Mouse (Mus musculus): Measurements from ENCODE around the gene Kctd11. TPM values are rescaled to one million over a fixed set of nuclear protein-coding genes. Genes with fewer than 3 reads are reported as not detected.
"Not testable (repeated sequence)": the region's sequence is repeated elsewhere in the genome, so short reads cannot be mapped to it uniquely, and the experiment has no call there.

Gene Kctd11
- polyA plus RNA-seq, 1 experiment from 2014 or later: 1.9 TPM

DNA sequence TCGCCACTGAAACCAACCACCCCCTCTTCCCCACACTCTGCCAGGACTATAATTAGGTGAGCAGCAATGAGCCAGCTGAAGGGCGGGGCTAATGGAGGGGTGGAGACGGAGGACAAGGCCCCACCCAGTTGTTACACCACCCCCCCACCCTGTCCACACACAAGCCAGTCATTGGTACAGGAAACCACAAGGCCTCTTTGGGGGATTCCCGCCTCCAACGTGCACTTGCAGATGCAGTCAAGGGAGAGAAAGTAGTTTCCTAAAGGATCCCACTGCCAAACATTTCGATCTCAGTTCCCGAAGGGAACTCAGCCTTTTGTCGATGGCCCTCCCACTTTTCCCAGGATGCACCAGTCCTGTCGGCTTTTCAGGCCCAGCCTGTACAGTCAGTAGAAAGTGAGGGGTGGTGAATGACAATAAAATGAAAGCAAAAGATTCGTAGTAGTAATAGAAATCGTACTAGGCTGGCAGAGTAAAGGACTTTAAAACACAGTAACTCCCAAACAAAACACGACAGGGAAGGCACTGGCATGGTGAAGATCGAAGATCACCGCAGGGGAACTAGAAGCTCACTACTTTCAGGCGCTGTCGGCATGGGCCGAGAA lies 38.6 kb upstream of the Kctd11 start:
- Histone ChIP-seq H3K36me3 (ENCODE audit: control insufficient read depth, insufficient read depth, low read length) (peaks cover 19% of the 10 kb centered on the region), H3K9me3 (replicated peaks; ENCODE audit: control insufficient read depth, low read length, poor library complexity, severe bottlenecking) (no peaks in the 10 kb centered on the region), H3K27ac (ENCODE audit: low read length) (peak overlapping the region; percentile 92), H3K4me3 (ENCODE audit: low read depth, low read length) (peak overlapping the region; percentile 94), H3K27me3 (ENCODE audit: control insufficient read depth, insufficient read depth, low read depth, low read length) (no peaks in the 10 kb centered on the region), H3K9ac (ENCODE audit: low read depth, low read length) (peak overlapping the region; percentile 94), H3K4me2 (ENCODE audit: low read length) (peak overlapping the region; percentile 98), H3K4me1 (ENCODE audit: control insufficient read depth, insufficient read depth, low read length) (peaks cover 38% of the 10 kb centered on the region)
- no peak for ATAC-seq
- 1% methylated on average over 17 of the region's 17 CpGs for WGBS

DNA sequence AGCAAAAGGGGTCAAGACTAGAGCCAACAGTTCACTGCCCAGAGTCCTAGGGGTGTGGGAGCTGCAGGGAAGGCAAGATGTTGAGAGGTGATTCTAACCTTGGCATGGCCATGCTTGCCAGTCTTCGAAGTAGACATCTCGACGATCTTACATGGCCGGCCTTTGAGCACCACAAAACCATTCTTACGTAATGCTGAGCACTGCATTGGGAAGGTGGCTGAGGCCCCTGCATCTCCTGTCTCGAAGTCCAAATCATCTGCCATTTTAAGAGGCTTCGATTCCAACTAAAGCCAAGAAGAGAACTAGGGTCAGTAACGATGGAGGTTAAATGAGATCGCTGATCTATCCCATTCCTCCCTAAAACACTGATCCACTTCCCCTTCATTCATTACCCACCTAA lies 37.8 kb upstream of the Kctd11 start:
- Histone ChIP-seq H3K36me3 (ENCODE audit: control insufficient read depth, insufficient read depth, low read length) (peaks cover 19% of the 10 kb centered on the region), H3K4me3 (ENCODE audit: low read depth, low read length) (no peak overlapping the region), H3K4me1 (ENCODE audit: control insufficient read depth, insufficient read depth, low read length) (peaks cover 43% of the 10 kb centered on the region), H3K9me3 (replicated peaks; ENCODE audit: control insufficient read depth, low read length, poor library complexity, severe bottlenecking) (no peaks in the 10 kb centered on the region), H3K4me2 (ENCODE audit: low read length) (peak overlapping the region; percentile 98), H3K27me3 (ENCODE audit: control insufficient read depth, insufficient read depth, low read depth, low read length) (no peaks in the 10 kb centered on the region), H3K27ac (ENCODE audit: low read length) (no peak overlapping the region), H3K9ac (ENCODE audit: low read depth, low read length) (no peak overlapping the region)
- ATAC-seq: no peak
- 88% methylated on average over 9 of the region's 9 CpGs for WGBS

DNA sequence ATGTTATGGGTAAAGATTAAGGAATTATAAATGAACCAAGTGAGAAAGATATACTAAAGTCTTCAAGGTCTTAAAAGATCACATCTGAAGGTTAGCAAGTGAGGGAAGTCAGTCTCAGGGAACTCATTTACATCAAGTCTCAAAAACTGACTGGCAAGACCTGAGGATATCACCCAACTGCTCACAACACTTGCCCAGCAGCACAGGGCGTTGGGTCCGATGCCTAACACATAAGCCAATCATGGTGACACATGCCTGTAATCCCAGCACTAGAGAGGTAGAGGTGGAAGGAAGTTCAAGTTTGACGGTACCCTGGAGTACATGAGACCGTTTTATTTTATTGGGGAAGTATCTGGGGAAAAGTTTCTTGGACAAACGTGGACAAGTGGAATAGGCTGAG lies 36.9 kb upstream of the Kctd11 start:
- Histone ChIP-seq H3K27ac (ENCODE audit: low read length) (no peak overlapping the region), H3K27me3 (ENCODE audit: control insufficient read depth, insufficient read depth, low read depth, low read length) (no peaks in the 10 kb centered on the region), H3K4me2 (ENCODE audit: low read length) (no peak overlapping the region), H3K4me1 (ENCODE audit: control insufficient read depth, insufficient read depth, low read length) (peaks cover 49% of the 10 kb centered on the region), H3K4me3 (ENCODE audit: low read depth, low read length) (no peak overlapping the region), H3K9me3 (replicated peaks; ENCODE audit: control insufficient read depth, low read length, poor library complexity, severe bottlenecking) (no peaks in the 10 kb centered on the region), H3K36me3 (ENCODE audit: control insufficient read depth, insufficient read depth, low read length) (peaks cover 19% of the 10 kb centered on the region), H3K9ac (ENCODE audit: low read depth, low read length) (no peak overlapping the region)
- ATAC-seq: no peak
- WGBS: 93% methylated on average over 5 of the region's 5 CpGs

DNA sequence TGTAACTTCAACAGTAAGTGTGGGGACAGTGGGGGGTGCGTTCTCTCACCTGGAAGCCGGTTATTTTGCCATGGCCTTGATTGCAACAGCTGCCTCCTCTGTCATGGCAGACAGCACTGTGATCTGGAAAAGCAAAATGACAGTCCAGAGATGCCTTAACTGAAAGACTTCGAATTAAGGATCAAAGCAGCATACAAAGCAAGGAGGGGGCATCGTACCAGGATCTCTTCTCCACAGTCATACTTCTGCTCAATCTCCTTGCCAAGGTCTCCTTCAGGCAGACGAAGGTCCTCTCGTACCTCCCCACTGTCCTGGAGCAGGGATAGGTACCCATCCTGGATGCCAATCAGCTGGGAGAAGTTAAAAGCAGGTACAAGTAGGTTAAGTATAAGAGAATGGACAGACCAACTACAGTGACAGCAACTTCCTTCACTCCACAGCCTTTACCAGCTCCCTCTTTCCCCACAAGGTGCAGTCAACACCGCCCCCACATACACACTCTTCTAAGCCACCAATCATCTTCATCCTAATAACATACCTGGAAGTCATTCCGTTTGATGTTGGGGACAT lies 36.3 kb upstream of the Kctd11 start:
- H3K36me3 ChIP-seq (ENCODE audit: control insufficient read depth, insufficient read depth, low read length): peaks cover 24% of the 10 kb centered on the region

DNA sequence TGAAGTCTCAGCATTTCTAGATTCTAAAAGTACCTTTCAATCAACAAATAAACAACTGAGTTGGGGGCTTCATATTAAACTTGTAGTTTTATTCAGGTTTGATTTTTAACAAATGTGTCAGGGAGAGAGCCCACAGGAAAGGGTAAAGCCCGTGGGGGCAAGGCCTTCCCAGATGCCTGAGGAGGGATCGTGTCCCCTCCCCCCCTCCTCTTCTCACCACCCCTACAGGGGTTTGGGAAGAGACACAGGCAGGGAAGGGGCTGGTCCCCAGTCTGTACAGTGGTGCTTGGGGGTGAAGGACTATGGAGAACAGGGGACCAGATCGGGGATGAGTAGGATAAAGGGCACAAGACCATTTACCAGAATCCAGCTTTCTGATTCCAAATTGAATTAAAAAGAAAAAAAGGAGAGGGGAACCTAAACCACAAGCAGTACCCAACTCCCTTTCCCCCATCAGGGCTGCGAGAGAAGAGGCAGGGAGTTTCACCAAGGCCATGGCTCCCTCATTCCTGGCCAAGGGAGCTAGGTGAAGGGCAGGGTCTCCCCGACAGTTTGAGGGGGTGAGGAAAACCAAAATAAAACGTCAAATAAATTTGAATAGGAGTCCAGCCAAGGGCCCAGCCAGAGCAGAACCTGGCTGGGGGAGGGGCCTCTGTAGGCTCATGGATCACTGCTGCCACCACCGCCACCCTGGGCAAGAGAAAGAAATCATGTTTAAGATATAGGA lies 35.6 kb upstream of the Kctd11 start:
- 48% methylated on average over 7 of the region's 7 CpGs for WGBS
- not testable (repeated sequence) for H3K9ac ChIP-seq (ENCODE audit: low read depth, low read length); H3K9me3 ChIP-seq (replicated peaks; ENCODE audit: control insufficient read depth, low read length, poor library complexity, severe bottlenecking); H3K27ac ChIP-seq (ENCODE audit: low read length); ATAC-seq; H3K4me2 ChIP-seq (ENCODE audit: low read length); H3K4me3 ChIP-seq (ENCODE audit: low read depth, low read length); H3K27me3 ChIP-seq (ENCODE audit: control insufficient read depth, insufficient read depth, low read depth, low read length)
- Histone ChIP-seq H3K36me3 (ENCODE audit: control insufficient read depth, insufficient read depth, low read length) (peaks cover 30% of the 10 kb centered on the region), H3K4me1 (ENCODE audit: control insufficient read depth, insufficient read depth, low read length) (peaks cover 41% of the 10 kb centered on the region)

More for the DNA sequence above, 36.3 kb upstream of the Kctd11 start:
- H3K9ac ChIP-seq (ENCODE audit: low read depth, low read length): no peak overlapping the region
- peaks cover 45% of the 10 kb centered on the region for H3K4me1 ChIP-seq (ENCODE audit: control insufficient read depth, insufficient read depth, low read length)
- H3K9me3 ChIP-seq (replicated peaks; ENCODE audit: control insufficient read depth, low read length, poor library complexity, severe bottlenecking): no peaks in the 10 kb centered on the region
- H3K4me2 ChIP-seq (ENCODE audit: low read length): no peak overlapping the region
- H3K27ac ChIP-seq (ENCODE audit: low read length): no peak overlapping the region
- H3K4me3 ChIP-seq (ENCODE audit: low read depth, low read length): no peak overlapping the region
- no peaks in the 10 kb centered on the region for H3K27me3 ChIP-seq (ENCODE audit: control insufficient read depth, insufficient read depth, low read depth, low read length)
- no peak for ATAC-seq
- 88% methylated on average over 8 of the region's 8 CpGs for WGBS

DNA sequence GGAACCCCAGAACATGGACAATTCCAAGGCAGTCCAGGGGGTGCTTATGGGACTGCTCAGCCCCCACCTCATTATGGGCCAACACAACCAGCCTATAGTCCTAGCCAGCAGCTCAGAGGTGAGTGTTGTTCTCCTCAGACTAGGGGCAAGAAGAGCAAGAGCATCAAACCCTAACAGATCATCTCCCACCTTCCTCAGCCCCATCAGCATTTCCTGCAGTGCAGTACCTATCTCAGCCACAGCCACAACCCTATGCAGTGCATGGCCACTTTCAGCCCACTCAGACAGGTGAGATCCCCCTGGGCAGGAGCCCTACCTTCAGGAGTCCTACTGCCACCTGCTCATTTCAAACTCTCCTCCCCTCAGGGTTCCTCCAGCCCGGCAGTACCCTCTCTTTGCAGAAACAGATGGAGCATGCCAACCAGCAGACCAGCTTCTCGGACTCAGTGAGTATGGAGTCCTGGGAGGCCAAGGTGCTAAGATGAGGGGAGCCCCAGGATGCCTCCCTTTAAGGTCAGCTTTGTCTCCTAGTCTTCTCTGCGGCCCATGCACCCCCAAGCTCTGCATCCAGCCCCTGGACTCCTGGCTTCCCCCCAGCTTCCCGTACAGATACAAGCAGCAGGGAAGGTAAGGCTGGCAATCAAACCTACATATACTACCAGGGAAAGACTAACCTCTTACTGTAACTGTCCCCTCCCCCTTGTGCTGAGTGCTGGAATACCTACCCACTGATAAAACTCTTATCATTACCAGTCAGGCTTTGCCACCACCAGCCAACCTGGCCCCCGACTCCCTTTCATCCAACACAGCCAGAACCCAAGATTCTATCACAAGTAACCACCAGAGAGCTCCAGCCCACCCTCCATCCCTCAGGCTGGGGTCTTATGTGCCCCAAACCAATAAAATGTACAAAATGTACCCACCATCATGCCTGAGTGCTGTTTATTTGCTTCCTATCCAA lies 34.7 kb upstream of the Kctd11 start:
- 77% methylated on average over 5 of the region's 5 CpGs for whole genome bisulfite sequencing
- Histone ChIP-seq H3K4me3 (ENCODE audit: low read depth, low read length) (no peak overlapping the region), H3K9ac (ENCODE audit: low read depth, low read length) (no peak overlapping the region), H3K4me1 (ENCODE audit: control insufficient read depth, insufficient read depth, low read length) (peaks cover 41% of the 10 kb centered on the region), H3K27me3 (ENCODE audit: control insufficient read depth, insufficient read depth, low read depth, low read length) (no peaks in the 10 kb centered on the region), H3K27ac (ENCODE audit: low read length) (no peak overlapping the region), H3K4me2 (ENCODE audit: low read length) (no peak overlapping the region), H3K9me3 (replicated peaks; ENCODE audit: control insufficient read depth, low read length, poor library complexity, severe bottlenecking) (no peaks in the 10 kb centered on the region), H3K36me3 (ENCODE audit: control insufficient read depth, insufficient read depth, low read length) (peaks cover 34% of the 10 kb centered on the region)
- ATAC-seq: no peak

DNA sequence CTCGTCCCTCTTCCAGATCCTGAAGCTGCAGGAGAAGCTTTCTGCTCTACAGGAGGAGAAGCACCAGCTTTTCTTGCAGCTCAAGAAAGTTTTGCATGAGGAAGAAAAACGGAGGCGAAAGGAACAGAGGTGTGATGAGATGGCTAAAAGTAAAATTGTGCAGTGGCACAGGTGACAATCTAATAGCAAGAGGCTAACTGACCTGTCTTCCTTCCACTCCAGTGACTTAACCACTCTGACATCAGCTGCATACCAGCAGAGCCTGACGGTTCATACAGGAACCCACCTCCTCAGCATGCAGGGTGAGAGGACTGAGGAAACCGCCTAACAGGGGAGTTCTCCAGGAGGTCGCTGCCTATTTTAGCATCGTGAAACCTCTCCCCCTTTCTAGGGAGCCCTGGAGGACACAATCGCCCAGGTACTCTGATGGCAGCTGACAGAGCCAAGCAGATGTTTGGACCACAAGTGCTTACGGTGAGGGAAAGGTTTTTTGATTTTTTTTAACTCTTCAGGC lies 33.8 kb upstream of the Kctd11 start:
- peak overlapping the region; percentile 97 for H3K4me2 ChIP-seq (ENCODE audit: low read length)
- 37% methylated on average over 9 of the region's 9 CpGs for WGBS
- H3K4me1 ChIP-seq (ENCODE audit: control insufficient read depth, insufficient read depth, low read length): peaks cover 37% of the 10 kb centered on the region
- no peak for ATAC-seq
- H3K4me3 ChIP-seq (ENCODE audit: low read depth, low read length): peak overlapping the region; percentile 80
- H3K9ac ChIP-seq (ENCODE audit: low read depth, low read length): 0 out of 2 replicates have a peak overlapping the region, but pooled peaks have one; percentile 85
- H3K27me3 ChIP-seq (ENCODE audit: control insufficient read depth, insufficient read depth, low read depth, low read length): no peaks in the 10 kb centered on the region
- no peaks in the 10 kb centered on the region for H3K9me3 ChIP-seq (replicated peaks; ENCODE audit: control insufficient read depth, low read length, poor library complexity, severe bottlenecking)
- peaks cover 37% of the 10 kb centered on the region for H3K36me3 ChIP-seq (ENCODE audit: control insufficient read depth, insufficient read depth, low read length)
- no peak overlapping the region for H3K27ac ChIP-seq (ENCODE audit: low read length)

DNA sequence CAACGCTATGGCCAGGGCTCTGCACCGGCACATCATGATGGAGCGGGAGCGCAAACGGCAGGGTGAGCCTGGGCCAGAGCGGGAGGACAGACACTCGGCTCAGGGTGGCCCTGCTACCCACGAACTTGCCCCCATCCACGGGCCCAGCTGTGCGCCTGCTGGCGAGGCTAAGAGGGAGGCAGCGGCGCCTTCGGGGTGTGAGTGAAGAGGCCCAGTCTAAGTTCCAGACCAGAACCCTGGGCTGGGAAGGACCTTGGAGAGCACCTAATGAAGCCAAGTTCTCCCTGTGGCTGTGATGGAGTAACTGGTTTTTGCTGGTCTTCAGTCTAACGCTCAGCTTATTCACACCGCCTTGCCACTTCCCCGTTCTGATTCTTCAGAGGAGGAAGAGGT lies 33.2 kb upstream of the Kctd11 start:
- Histone ChIP-seq H3K27me3 (ENCODE audit: control insufficient read depth, insufficient read depth, low read depth, low read length) (no peaks in the 10 kb centered on the region), H3K9ac (ENCODE audit: low read depth, low read length) (peak overlapping the region; percentile 85), H3K27ac (ENCODE audit: low read length) (peak overlapping the region; percentile 92), H3K36me3 (ENCODE audit: control insufficient read depth, insufficient read depth, low read length) (peaks cover 40% of the 10 kb centered on the region), H3K9me3 (replicated peaks; ENCODE audit: control insufficient read depth, low read length, poor library complexity, severe bottlenecking) (no peaks in the 10 kb centered on the region), H3K4me3 (ENCODE audit: low read depth, low read length) (peak overlapping the region; percentile 80), H3K4me2 (ENCODE audit: low read length) (peak overlapping the region; percentile 97), H3K4me1 (ENCODE audit: control insufficient read depth, insufficient read depth, low read length) (peaks cover 31% of the 10 kb centered on the region)
- 2% methylated on average over 17 of the region's 17 CpGs for WGBS
- no peak; the same call in 1 of the 2 replicates for ATAC-seq

Data from midbrain, embryonic 16.5 days (tissue).